Mouse (Mus musculus): ENCODE measurements around the gene Itga7.

Itga7 gene

GRCm38 (mm10) chr10:128933574-128933973 is at the start of gene Itga7:
Gene Itga7, plus strand, starts transcription at chr10:128933818.
- in situ Hi-C loops (cut with MboI; ENCODE audit: low sequenced_read_pairs): no loop called here

GRCm38 (mm10) chr10:128888941-128889827 is 44.4 kb upstream of the Itga7 start:
- in situ Hi-C loops (cut with MboI; ENCODE audit: low sequenced_read_pairs): no loop called here

GRCm38 (mm10) chr10:128889846-128890245 is 43.8 kb upstream of the Itga7 start:
- in situ Hi-C loops (cut with MboI; ENCODE audit: low sequenced_read_pairs): loop anchor here (5.0 kb wide), 1 partner anchor 48 kb away; no protein-coding TSS in a partner anchor

- in situ Hi-C loops (cut with MboI; ENCODE audit: low sequenced_read_pairs): loop anchor here (5.0 kb wide), 1 partner anchor 48 kb away; no protein-coding TSS in a partner anchor
These were observed 43.0 kb upstream of the Itga7 start for GRCm38 (mm10) chr10:128890383-128891295.

- in situ Hi-C loops (cut with MboI; ENCODE audit: low sequenced_read_pairs): loop anchor here (5.0 kb wide), 1 partner anchor 49 kb away; no protein-coding TSS in a partner anchor
These were observed 42.1 kb upstream of the Itga7 start, which contains the start of gene Gdf11 for GRCm38 (mm10) chr10:128891296-128892094. Gene Gdf11, minus strand, starts transcription at chr10:128891718.

- in situ Hi-C loops (cut with MboI; ENCODE audit: low sequenced_read_pairs): loop anchor here (5.0 kb wide), 1 partner anchor 50 kb away; no protein-coding TSS in a partner anchor
These were observed 41.4 kb upstream of the Itga7 start for GRCm38 (mm10) chr10:128892246-128892645.

GRCm38 (mm10) chr10:128895437-128895836 is 38.2 kb upstream of the Itga7 start:
- in situ Hi-C loops (cut with MboI; ENCODE audit: low sequenced_read_pairs): no loop called here

- in situ Hi-C loops (cut with MboI; ENCODE audit: low sequenced_read_pairs): no loop called here
These were observed 37.5 kb upstream of the Itga7 start for GRCm38 (mm10) chr10:128895952-128896693.

- in situ Hi-C loops (cut with MboI; ENCODE audit: low sequenced_read_pairs): no loop called here
These were observed 36.8 kb upstream of the Itga7 start for GRCm38 (mm10) chr10:128896807-128897206.

- in situ Hi-C loops (cut with MboI; ENCODE audit: low sequenced_read_pairs): no loop called here
These were observed 36.1 kb upstream of the Itga7 start for GRCm38 (mm10) chr10:128897501-128897900.

GRCm38 (mm10) chr10:128899759-128900490 is 33.7 kb upstream of the Itga7 start:
- in situ Hi-C loops (cut with MboI; ENCODE audit: low sequenced_read_pairs): no loop called here

GRCm38 (mm10) chr10:128900698-128901097 is 32.9 kb upstream of the Itga7 start, which contains the start of gene Cd63:
Gene Cd63, plus strand, starts transcription at chr10:128900989.
- in situ Hi-C loops (cut with MboI; ENCODE audit: low sequenced_read_pairs): no loop called here

- in situ Hi-C loops (cut with MboI; ENCODE audit: low sequenced_read_pairs): no loop called here
These were observed 32.2 kb upstream of the Itga7 start for GRCm38 (mm10) chr10:128901409-128901808.

- in situ Hi-C loops (cut with MboI; ENCODE audit: low sequenced_read_pairs): no loop called here
These were observed 31.1 kb upstream of the Itga7 start for GRCm38 (mm10) chr10:128902409-128902988.

- in situ Hi-C loops (cut with MboI; ENCODE audit: low sequenced_read_pairs): no loop called here
These were observed 28.8 kb upstream of the Itga7 start for GRCm38 (mm10) chr10:128904812-128905211.

- in situ Hi-C loops (cut with MboI; ENCODE audit: low sequenced_read_pairs): no loop called here
These were observed 24.7 kb upstream of the Itga7 start for GRCm38 (mm10) chr10:128908778-128909448.

- in situ Hi-C loops (cut with MboI; ENCODE audit: low sequenced_read_pairs): no loop called here
These were observed 24.0 kb upstream of the Itga7 start for GRCm38 (mm10) chr10:128909567-128910028.

Measured in CH12F3 (cell line).